Mouse (Mus musculus): ENCODE results near the gene Dop1b.

DNA sequence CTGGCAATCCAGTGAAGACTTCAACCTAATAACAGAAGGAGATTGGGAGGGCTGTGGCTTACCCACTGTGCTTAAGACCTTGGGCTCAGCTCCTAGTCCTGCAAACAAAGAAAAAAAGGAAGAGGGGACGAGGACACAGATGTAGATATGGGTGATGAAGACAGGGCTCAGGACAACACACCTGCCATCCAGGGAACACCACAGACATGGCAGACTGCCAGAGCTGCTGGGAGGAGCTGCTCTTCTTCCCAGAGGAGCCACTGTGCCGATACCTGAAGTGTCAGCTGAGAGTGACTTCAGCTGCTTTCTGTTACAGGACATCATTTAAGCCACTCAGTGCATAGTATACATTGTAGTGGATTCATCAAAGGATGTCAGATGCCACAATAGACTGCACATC is 10.8 kb downstream of the Dop1b start:
- TF ChIP-seq CTCF (IDR thresholded peaks at IDR 0.05; ENCODE audit: low read depth, low read length) = no peak
- no peak for TF ChIP-seq POLR2A (IDR thresholded peaks at IDR 0.05; ENCODE audit: borderline replicate concordance, low read depth, low read length)
